Mouse (Mus musculus): ENCODE measurements around the gene Lmna. TPM values are rescaled to one million over a fixed set of nuclear protein-coding genes. Genes with fewer than 3 reads are reported as not detected.

The Lmna gene
- polyA plus RNA-seq, 1 experiment from 2014 or later = 55.7 TPM

- no peak overlapping the region for H3K4me3 ChIP-seq (ENCODE audit: low read length)
- H3K4me2 ChIP-seq (replicated peaks; ENCODE audit: low read depth, low read length) = no peak overlapping the region
- H3K4me1 ChIP-seq (ENCODE audit: control insufficient read depth, insufficient read depth, low read length) = peaks cover 20% of the 10 kb centered on the region
- H3K9me3 ChIP-seq (ENCODE audit: control insufficient read depth, low read length) = no peaks in the 10 kb centered on the region
- H3K27ac ChIP-seq (ENCODE audit: low read depth, low read length) = no peak overlapping the region
- H3K36me3 ChIP-seq (ENCODE audit: control insufficient read depth, insufficient read depth, low read length) = no peaks in the 10 kb centered on the region
- ATAC-seq (ENCODE audit: low FRiP score, low TSS enrichment) = no peak
- no peaks in the 10 kb centered on the region for H3K27me3 ChIP-seq (ENCODE audit: control insufficient read depth, insufficient read depth, low read length)
- WGBS = 51% methylated on average over 8 of the region's 8 CpGs
- no peak overlapping the region for H3K9ac ChIP-seq (ENCODE audit: low read depth, low read length)
These were observed 56.4 kb downstream of the Lmna start for GRCm38 (mm10) chr3:88453369-88453768.

GRCm38 (mm10) chr3:88452716-88453115, 57.0 kb downstream of the Lmna start:
- WGBS = 79% methylated on average over 6 of the region's 6 CpGs

GRCm38 (mm10) chr3:88452246-88452645, 57.5 kb downstream of the Lmna start:
- 69% methylated on average over 5 of the region's 5 CpGs for WGBS
- H3K4me3 ChIP-seq (ENCODE audit: low read length) = no peak overlapping the region
- H3K9me3 ChIP-seq (ENCODE audit: control insufficient read depth, low read length) = no peaks in the 10 kb centered on the region
- no peak for ATAC-seq (ENCODE audit: low FRiP score, low TSS enrichment)
- H3K36me3 ChIP-seq (ENCODE audit: control insufficient read depth, insufficient read depth, low read length) = no peaks in the 10 kb centered on the region
- peaks cover 20% of the 10 kb centered on the region for H3K4me1 ChIP-seq (ENCODE audit: control insufficient read depth, insufficient read depth, low read length)
- H3K27ac ChIP-seq (ENCODE audit: low read depth, low read length) = no peak overlapping the region
- no peak overlapping the region for H3K9ac ChIP-seq (ENCODE audit: low read depth, low read length)
- H3K27me3 ChIP-seq (ENCODE audit: control insufficient read depth, insufficient read depth, low read length) = no peaks in the 10 kb centered on the region
- H3K4me2 ChIP-seq (replicated peaks; ENCODE audit: low read depth, low read length) = no peak overlapping the region

More at GRCm38 (mm10) chr3:88452716-88453115, 57.0 kb downstream of the Lmna start:
- Histone ChIP-seq H3K9me3 (ENCODE audit: control insufficient read depth, low read length) (no peaks in the 10 kb centered on the region), H3K9ac (ENCODE audit: low read depth, low read length) (no peak overlapping the region), H3K27ac (ENCODE audit: low read depth, low read length) (no peak overlapping the region), H3K4me1 (ENCODE audit: control insufficient read depth, insufficient read depth, low read length) (peaks cover 20% of the 10 kb centered on the region), H3K36me3 (ENCODE audit: control insufficient read depth, insufficient read depth, low read length) (no peaks in the 10 kb centered on the region), H3K4me3 (ENCODE audit: low read length) (no peak overlapping the region), H3K27me3 (ENCODE audit: control insufficient read depth, insufficient read depth, low read length) (no peaks in the 10 kb centered on the region), H3K4me2 (replicated peaks; ENCODE audit: low read depth, low read length) (no peak overlapping the region)
- ATAC-seq (ENCODE audit: low FRiP score, low TSS enrichment) = no peak

- no peak overlapping the region for H3K27ac ChIP-seq (ENCODE audit: low read depth, low read length)
- no peak overlapping the region for H3K9ac ChIP-seq (ENCODE audit: low read depth, low read length)
- WGBS = 83% methylated on average over 12 of the region's 12 CpGs
- H3K9me3 ChIP-seq (ENCODE audit: control insufficient read depth, low read length) = no peaks in the 10 kb centered on the region
- no peak for ATAC-seq (ENCODE audit: low FRiP score, low TSS enrichment)
- H3K27me3 ChIP-seq (ENCODE audit: control insufficient read depth, insufficient read depth, low read length) = no peaks in the 10 kb centered on the region
- no peaks in the 10 kb centered on the region for H3K36me3 ChIP-seq (ENCODE audit: control insufficient read depth, insufficient read depth, low read length)
- peaks cover 12% of the 10 kb centered on the region; the same call in 1 of the 2 replicates for H3K4me1 ChIP-seq (ENCODE audit: control insufficient read depth, insufficient read depth, low read length)
- no peak overlapping the region for H3K4me2 ChIP-seq (replicated peaks; ENCODE audit: low read depth, low read length)
- H3K4me3 ChIP-seq (ENCODE audit: low read length) = no peak overlapping the region
These were observed 59.2 kb downstream of the Lmna start for GRCm38 (mm10) chr3:88450379-88451131.

- no peaks in the 10 kb centered on the region for H3K27me3 ChIP-seq (ENCODE audit: control insufficient read depth, insufficient read depth, low read length)
- no peaks in the 10 kb centered on the region for H3K36me3 ChIP-seq (ENCODE audit: control insufficient read depth, insufficient read depth, low read length)
- 7% methylated on average over 21 of the region's 21 CpGs for WGBS
- H3K4me1 ChIP-seq (ENCODE audit: control insufficient read depth, insufficient read depth, low read length) = peaks cover 12% of the 10 kb centered on the region; the same call in 1 of the 2 replicates
- peak overlapping the region; percentile 33 for H3K4me3 ChIP-seq (ENCODE audit: low read length)
- H3K9me3 ChIP-seq (ENCODE audit: control insufficient read depth, low read length) = no peaks in the 10 kb centered on the region
- peak overlapping the region; percentile 45 for H3K4me2 ChIP-seq (replicated peaks; ENCODE audit: low read depth, low read length)
- H3K9ac ChIP-seq (ENCODE audit: low read depth, low read length) = peak overlapping the region; percentile 55
- no peak overlapping the region for H3K27ac ChIP-seq (ENCODE audit: low read depth, low read length)
- ATAC-seq (ENCODE audit: low FRiP score, low TSS enrichment) = peak; percentile 77
These were observed 60.2 kb downstream of the Lmna start for GRCm38 (mm10) chr3:88449395-88450023.

GRCm38 (mm10) chr3:88448443-88448842, 61.3 kb downstream of the Lmna start:
- Histone ChIP-seq H3K27me3 (ENCODE audit: control insufficient read depth, insufficient read depth, low read length) (no peaks in the 10 kb centered on the region), H3K4me1 (ENCODE audit: control insufficient read depth, insufficient read depth, low read length) (peaks cover 12% of the 10 kb centered on the region; the same call in 1 of the 2 replicates), H3K27ac (ENCODE audit: low read depth, low read length) (no peak overlapping the region), H3K4me2 (replicated peaks; ENCODE audit: low read depth, low read length) (no peak overlapping the region), H3K9ac (ENCODE audit: low read depth, low read length) (no peak overlapping the region), H3K36me3 (ENCODE audit: control insufficient read depth, insufficient read depth, low read length) (no peaks in the 10 kb centered on the region), H3K9me3 (ENCODE audit: control insufficient read depth, low read length) (no peaks in the 10 kb centered on the region), H3K4me3 (ENCODE audit: low read length) (no peak overlapping the region)
- ATAC-seq (ENCODE audit: low FRiP score, low TSS enrichment) = no peak
- 91% methylated on average over 8 of the region's 8 CpGs for WGBS

GRCm38 (mm10) chr3:88447676-88448183, 62.0 kb downstream of the Lmna start:
- no peak for ATAC-seq (ENCODE audit: low FRiP score, low TSS enrichment)
- Histone ChIP-seq H3K4me1 (ENCODE audit: control insufficient read depth, insufficient read depth, low read length) (peaks cover 12% of the 10 kb centered on the region; the same call in 1 of the 2 replicates), H3K9me3 (ENCODE audit: control insufficient read depth, low read length) (no peaks in the 10 kb centered on the region), H3K4me2 (replicated peaks; ENCODE audit: low read depth, low read length) (no peak overlapping the region), H3K27me3 (ENCODE audit: control insufficient read depth, insufficient read depth, low read length) (no peaks in the 10 kb centered on the region), H3K27ac (ENCODE audit: low read depth, low read length) (no peak overlapping the region), H3K36me3 (ENCODE audit: control insufficient read depth, insufficient read depth, low read length) (no peaks in the 10 kb centered on the region), H3K9ac (ENCODE audit: low read depth, low read length) (no peak overlapping the region), H3K4me3 (ENCODE audit: low read length) (no peak overlapping the region)
- 63% methylated on average over 8 of the region's 8 CpGs for WGBS

- Histone ChIP-seq H3K4me2 (replicated peaks; ENCODE audit: low read depth, low read length) (no peak overlapping the region), H3K36me3 (ENCODE audit: control insufficient read depth, insufficient read depth, low read length) (no peaks in the 10 kb centered on the region), H3K9ac (ENCODE audit: low read depth, low read length) (no peak overlapping the region), H3K27me3 (ENCODE audit: control insufficient read depth, insufficient read depth, low read length) (no peaks in the 10 kb centered on the region), H3K4me3 (ENCODE audit: low read length) (no peak overlapping the region), H3K4me1 (ENCODE audit: control insufficient read depth, insufficient read depth, low read length) (peaks cover 12% of the 10 kb centered on the region; the same call in 1 of the 2 replicates), H3K27ac (ENCODE audit: low read depth, low read length) (no peak overlapping the region), H3K9me3 (ENCODE audit: control insufficient read depth, low read length) (no peaks in the 10 kb centered on the region)
- no peak for ATAC-seq (ENCODE audit: low FRiP score, low TSS enrichment)
- WGBS = 71% methylated on average over 8 of the region's 8 CpGs
These were observed 63.2 kb downstream of the Lmna start for GRCm38 (mm10) chr3:88446471-88447123.
